ENCODE assay signal across 8 mouse cellular contexts in genomic region chr19:57152357-57152756, GRCm38 (mm10).
DNase-seq lines count a peak whose midpoint lies in the region; ATAC-seq lines count a peak whose summit lies in the region.

No protein-coding gene starts in this region.

- intact Hi-C loops in heart, postnatal 10 days (cut with DNase I) = loop anchor here (10.0 kb wide), 1 partner anchor 302 kb away; the partner anchor contains the start of gene Trub1
- intact Hi-C loops in left cerebral cortex, postnatal 4 days (cut with DNase I) = no loop called here

- H3K9me3 ChIP-seq in hindbrain, embryonic 14.5 days (ENCODE audit: control insufficient read depth, low read length) = no peaks in the 10 kb centered on the region
- no peaks in the 10 kb centered on the region for H3K9me3 ChIP-seq in hindbrain, embryonic 10.5 days
- no peaks in the 10 kb centered on the region for H3K9me3 ChIP-seq in liver, embryonic 11.5 days (ENCODE audit: control insufficient read depth, low read length)

- peak; percentile 80 for DNase-seq in hindbrain, embryonic 14.5 days (ENCODE audit: low spot score)
- DNase-seq in hindbrain, embryonic 10.5 days (ENCODE audit: low spot score) = no peak
- DNase-seq in MN1 (ENCODE audit: low spot score) = peak; percentile 66
- peak; percentile 93 for DNase-seq in cerebellum, adult 9-11 months
- DNase-seq in heart, postnatal 10 days = peak; percentile 87 to 88
- DNase-seq in left cerebral cortex, postnatal 4 days = peak; percentile 94
- DNase-seq in embryo, embryonic 10 days (ENCODE audit: low spot score) = no peak
- no peak for DNase-seq in liver, embryonic 11.5 days (ENCODE audit: low spot score)

- H3K36me3 ChIP-seq in hindbrain, embryonic 14.5 days (replicated peaks; ENCODE audit: control insufficient read depth, insufficient read depth) = no peaks in the 10 kb centered on the region
- no peaks in the 10 kb centered on the region for H3K36me3 ChIP-seq in hindbrain, embryonic 10.5 days
- no peaks in the 10 kb centered on the region for H3K36me3 ChIP-seq in liver, embryonic 11.5 days (ENCODE audit: control insufficient read depth, insufficient read depth, low read length)

- H3K9ac ChIP-seq in hindbrain, embryonic 14.5 days = no peak overlapping the region
- H3K9ac ChIP-seq in liver, embryonic 11.5 days (ENCODE audit: low read depth, low read length) = no peak overlapping the region

- 35% methylated on average over 9 of the region's 9 CpGs for WGBS in hindbrain, embryonic 14.5 days
- 59% methylated on average over 9 of the region's 9 CpGs for WGBS in hindbrain, embryonic 10.5 days
- 66% methylated on average over 9 of the region's 9 CpGs for WGBS in liver, embryonic 11.5 days

- no peak; the same call in 1 of the 2 replicates for ATAC-seq in hindbrain, embryonic 14.5 days (ENCODE audit: low FRiP score)
- ATAC-seq in liver, embryonic 11.5 days (replicated peaks; ENCODE audit: low FRiP score) = no peak

- H3K4me3 ChIP-seq in hindbrain, embryonic 14.5 days (replicated peaks; ENCODE audit: low read length) = no peak overlapping the region
- no peak overlapping the region for H3K4me3 ChIP-seq in hindbrain, embryonic 10.5 days
- no peak overlapping the region for H3K4me3 ChIP-seq in liver, embryonic 11.5 days (ENCODE audit: low read depth, low read length)

- H3K4me1 ChIP-seq in hindbrain, embryonic 14.5 days (replicated peaks; ENCODE audit: control insufficient read depth, insufficient read depth, low read length) = no peaks in the 10 kb centered on the region
- H3K4me1 ChIP-seq in hindbrain, embryonic 10.5 days (replicated peaks) = 0 out of 2 replicates have a peak, but pooled peaks cover 3% of the 10 kb centered on the region
- peaks cover 2% of the 10 kb centered on the region; the same call in 1 of the 2 replicates for H3K4me1 ChIP-seq in liver, embryonic 11.5 days (replicated peaks; ENCODE audit: control insufficient read depth, insufficient read depth, low read length)

- H3K27me3 ChIP-seq in hindbrain, embryonic 14.5 days (ENCODE audit: control insufficient read depth, insufficient read depth, low read length) = no peaks in the 10 kb centered on the region
- H3K27me3 ChIP-seq in hindbrain, embryonic 10.5 days (ENCODE audit: insufficient read depth, poor library complexity, severe bottlenecking) = no peaks in the 10 kb centered on the region
- no peaks in the 10 kb centered on the region for H3K27me3 ChIP-seq in liver, embryonic 11.5 days (replicated peaks; ENCODE audit: control insufficient read depth, insufficient read depth, low read length)

- no peak overlapping the region for H3K4me2 ChIP-seq in hindbrain, embryonic 14.5 days (replicated peaks)
- no peak overlapping the region for H3K4me2 ChIP-seq in liver, embryonic 11.5 days

- no peak overlapping the region for H3K27ac ChIP-seq in hindbrain, embryonic 14.5 days
- no peak overlapping the region for H3K27ac ChIP-seq in hindbrain, embryonic 10.5 days
- H3K27ac ChIP-seq in liver, embryonic 11.5 days (ENCODE audit: low read depth, low read length) = no peak overlapping the region

Comparison
In these comparisons a context has a peak if more than half of its experiments do, and no peak if none do; other contexts are left out.
1. DNase-seq: peak in hindbrain, embryonic 14.5 days (single experiment), MN1 (single experiment), cerebellum, adult 9-11 months (single experiment), heart, postnatal 10 days (2 of 2) and left cerebral cortex, postnatal 4 days (single experiment); none in hindbrain, embryonic 10.5 days (single experiment), embryo, embryonic 10 days (single experiment) and liver, embryonic 11.5 days (single experiment).